Mouse (Mus musculus) embryonic facial prominence, embryonic 14.5 days (tissue): ENCODE results near the gene Fcer1a. TPM values are rescaled to one million over a fixed set of nuclear protein-coding genes. Genes with fewer than 3 reads are reported as not detected.

Source experiments
- ATAC-seq: fragments of 200-750 bp; cut with Nextera tagmentation; 2 replicates; pipeline ENCODE4 v1.8.0; 2017; ENCODE audit warnings: low read depth, moderate number of reproducible peaks, moderate TSS enrichment
- DNase-seq: peaks from one replicate; pipeline ENCODE4 v3.0.0-alpha.2; 2015; ENCODE audit warnings: low spot score
- H3K27ac ChIP-seq: fragments of 300-500 bp; sonication (generic); replicated peaks from 2 replicates; pipeline ENCODE4 v1.5.1; 2014; ENCODE audit warnings: low read depth, mild to moderate bottlenecking, low read length, moderate library complexity
- H3K27me3 ChIP-seq: fragments of 300-500 bp; sonication (generic); replicated peaks from 2 replicates; pipeline ENCODE4 v1.6.1; 2014; ENCODE audit warnings: low read length; ENCODE audit not compliant: control insufficient read depth, insufficient read depth
- H3K36me3 ChIP-seq: fragments of 300-500 bp; sonication (generic); 2 replicates; pipeline ENCODE4 v1.6.1; 2014; ENCODE audit warnings: low read length, mixed read lengths; ENCODE audit not compliant: control insufficient read depth, insufficient read depth
- H3K4me1 ChIP-seq: fragments of 300-500 bp; sonication (generic); 2 replicates; pipeline ENCODE4 v1.6.1; 2014; ENCODE audit warnings: antibody characterized with exemption, low read length; ENCODE audit not compliant: control insufficient read depth, insufficient read depth
- H3K4me2 ChIP-seq: fragments of 300-500 bp; sonication (generic); 2 replicates; pipeline ENCODE4 v1.6.1; 2014; ENCODE audit warnings: low read depth, mild to moderate bottlenecking, low read length, moderate library complexity, mixed read lengths
- H3K4me3 ChIP-seq: fragments of 300-500 bp; sonication (generic); 2 replicates; pipeline ENCODE4 v1.5.1; 2014; ENCODE audit warnings: low read depth, mild to moderate bottlenecking, low read length
- H3K9ac ChIP-seq: fragments of 300-500 bp; sonication (generic); 2 replicates; pipeline ENCODE4 v1.6.1; 2014; ENCODE audit warnings: low read depth, mild to moderate bottlenecking, low read length, moderate library complexity, mixed read lengths
- H3K9me3 ChIP-seq: fragments of 300-500 bp; sonication (generic); 2 replicates; pipeline ENCODE4 v1.6.1; 2016; ENCODE audit warnings: low read length; ENCODE audit not compliant: control insufficient read depth
- WGBS: fragments of 180-500 bp; shearing (Covaris S2); extraction: QIAGEN DNeasy Blood & Tissue Kit; methylation state at CpG from one replicate; pipeline ENCODE4 v1.1.7; 2014; 5-methylcytosine and 5-hydroxymethylcytosine counted together
- polyA plus RNA-seq: library from polyadenylated mRNA; unstranded; fragments of >200 nt; fragmentation: Nextera tagmentation; extraction: Ambion mirVana; gene quantifications from 2 replicates; pipeline ENCODE4 v1.2.1, GENCODE M21; 2014

Gene Fcer1a
- polyA plus RNA-seq, 1 experiment from 2014 or later: not detected

- Histone ChIP-seq H3K36me3 (no peaks in the 10 kb centered on the region), H3K27ac (no peak within 1 kb of the TSS), H3K4me2 (no peak within 1 kb of the TSS), H3K4me1 (no peaks in the 10 kb centered on the region), H3K27me3 (no peaks in the 10 kb centered on the region), H3K9me3 (no peaks in the 10 kb centered on the region), H3K9ac (no peak within 1 kb of the TSS), H3K4me3 (no peak within 1 kb of the TSS)
- DNase-seq (peak; percentile 2), ATAC-seq (no peak)
- 53% methylated on average over 3 of the region's 3 CpGs for WGBS
These were observed 36.5 kb downstream of the Fcer1a start, which contains the start of gene Olfr1406 for GRCm38 (mm10) chr1:173190540-173190939. Gene Olfr1406, minus strand, starts transcription at chr1:173190640.

- H3K4me3 ChIP-seq: no peak overlapping the region
- H3K27ac ChIP-seq: no peak overlapping the region
- ATAC-seq: no peak
- DNase-seq: no peak
- no peak overlapping the region for H3K4me2 ChIP-seq
- no peaks in the 10 kb centered on the region for H3K4me1 ChIP-seq
- H3K9ac ChIP-seq: no peak overlapping the region
- H3K27me3 ChIP-seq: no peaks in the 10 kb centered on the region
- H3K9me3 ChIP-seq: no peaks in the 10 kb centered on the region
- no peaks in the 10 kb centered on the region for H3K36me3 ChIP-seq
These were observed 52.7 kb downstream of the Fcer1a start for GRCm38 (mm10) chr1:173174154-173174842.

Other genes with a start within 250 kb of the Fcer1a start
- gene Olfr1408, start 89.8 kb downstream of the Fcer1a start, polyA plus RNA-seq: not detected in 2 replicates
- gene Olfr1406, start 36.6 kb downstream of the Fcer1a start, polyA plus RNA-seq: 0.29 TPM in 1 of 2 replicates, not detected in the other
- gene Olfr218, start 29.4 kb downstream of the Fcer1a start, polyA plus RNA-seq: not detected in 2 replicates
- gene Olfr1404, start 14.8 kb downstream of the Fcer1a start, polyA plus RNA-seq: 0.17 TPM in 2 replicates
- gene Olfr418, start 38.8 kb upstream of the Fcer1a start, polyA plus RNA-seq: not detected in 2 replicates
- gene Mptx2, start 50.6 kb upstream of the Fcer1a start, polyA plus RNA-seq: not detected in 2 replicates
- 1.6 and 3.9 TPM in 2 replicates for gene Ackr1, start 106.5 kb upstream of the Fcer1a start, polyA plus RNA-seq
- gene Aim2, start 123.7 kb upstream of the Fcer1a start, polyA plus RNA-seq: 0.53 and 1.3 TPM in 2 replicates
- gene Cadm3, start 140.5 kb upstream of the Fcer1a start, polyA plus RNA-seq: 11.6 and 12.3 TPM in 2 replicates